8 mouse cellular contexts compared by ENCODE assay signal in genomic region chr4:116824541-116825004, GRCm38 (mm10). TPM values are rescaled to one million over a fixed set of nuclear protein-coding genes. Genes with fewer than 3 reads are reported as not detected.
DNase-seq lines count a peak whose midpoint lies in the region; ATAC-seq and TF ChIP-seq lines count a peak whose summit lies in the region.

No protein-coding gene starts in this region.

- TF ChIP-seq EP300 in ES-Bruce4 (IDR thresholded peaks at IDR 0.05; ENCODE audit: insufficient read depth, low read depth, low read length), result no peak

- H3K27ac ChIP-seq in ES-Bruce4 (ENCODE audit: insufficient read depth, low read length), result peak overlapping the region; percentile 57
- H3K27ac ChIP-seq in forebrain, embryonic 16.5 days (ENCODE audit: low read length), result 0 out of 2 replicates have a peak overlapping the region, but pooled peaks have one; percentile 8
- peak overlapping the region; percentile 93 for H3K27ac ChIP-seq in layer of hippocampus, adult 2 months
- H3K27ac ChIP-seq in lung, embryonic 16.5 days (ENCODE audit: low read length), result peak overlapping the region; percentile 52

- H3K4me1 ChIP-seq in ES-Bruce4 (ENCODE audit: control insufficient read depth, insufficient read depth, low read length), result peaks cover 4% of the 10 kb centered on the region
- H3K4me1 ChIP-seq in forebrain, embryonic 16.5 days (replicated peaks; ENCODE audit: control insufficient read depth, insufficient read depth, low read length), result peaks cover 20% of the 10 kb centered on the region
- H3K4me1 ChIP-seq in lung, embryonic 16.5 days (replicated peaks; ENCODE audit: control insufficient read depth, insufficient read depth, low read length), result peaks cover 13% of the 10 kb centered on the region

- TF ChIP-seq CTCF in ES-Bruce4 (IDR thresholded peaks at IDR 0.05; ENCODE audit: low read depth, low read length), result no peak
- TF ChIP-seq CTCF in layer of hippocampus, adult 2 months (conservative IDR thresholded peaks at IDR 0.05), result no peak

- WGBS in forebrain, embryonic 16.5 days, result 2% methylated on average over 29 of the region's 29 CpGs
- 1% methylated on average over 29 of the region's 29 CpGs for WGBS in lung, embryonic 16.5 days

- TF ChIP-seq POLR2A in ES-Bruce4 (IDR thresholded peaks at IDR 0.05; ENCODE audit: insufficient read depth, low read length), result peak; percentile 42

- peak; percentile 82 to 85 for DNase-seq in cerebellum, adult 18-20 months
- DNase-seq in heart, postnatal 4 days, result peak; percentile 75
- DNase-seq in layer of hippocampus, adult 2 months (ENCODE audit: low spot score in 2 of 2), result peak; percentile 67 to 72
- DNase-seq in ovary, postnatal 10 days (ENCODE audit: low spot score), result peak; percentile 40
- peak; percentile 83 for DNase-seq in thymus, postnatal 0 days (ENCODE audit: low spot score)

- peak; percentile 60 for ATAC-seq in forebrain, embryonic 16.5 days
- ATAC-seq in lung, embryonic 16.5 days (ENCODE audit: low read depth), result peak; percentile 24

- peak overlapping the region; percentile 67 for H3K9ac ChIP-seq in ES-Bruce4 (ENCODE audit: low read depth, poor library complexity, severe bottlenecking)
- peak overlapping the region; percentile 66 for H3K9ac ChIP-seq in forebrain, embryonic 16.5 days (replicated peaks; ENCODE audit: low read depth, low read length)
- peak overlapping the region; percentile 87 for H3K9ac ChIP-seq in lung, embryonic 16.5 days (ENCODE audit: low read length)

- H3K36me3 ChIP-seq in ES-Bruce4 (ENCODE audit: control insufficient read depth, insufficient read depth, low read length, poor library complexity, severe bottlenecking), result no peaks in the 10 kb centered on the region
- no peaks in the 10 kb centered on the region for H3K36me3 ChIP-seq in forebrain, embryonic 16.5 days (ENCODE audit: control insufficient read depth, insufficient read depth)
- no peaks in the 10 kb centered on the region for H3K36me3 ChIP-seq in lung, embryonic 16.5 days (ENCODE audit: control insufficient read depth, insufficient read depth, low read length)

- H3K27me3 ChIP-seq in ES-Bruce4 (ENCODE audit: control insufficient read depth, insufficient read depth, low read length, poor library complexity, severe bottlenecking), result no peaks in the 10 kb centered on the region
- H3K27me3 ChIP-seq in forebrain, embryonic 16.5 days (replicated peaks; ENCODE audit: control insufficient read depth, insufficient read depth, low read length), result peaks cover 8% of the 10 kb centered on the region; the same call in 1 of the 2 replicates
- H3K27me3 ChIP-seq in lung, embryonic 16.5 days (ENCODE audit: control insufficient read depth, insufficient read depth, low read depth, low read length), result peaks cover 12% of the 10 kb centered on the region

- peak overlapping the region; percentile 63 for H3K4me2 ChIP-seq in forebrain, embryonic 16.5 days (ENCODE audit: low read length)
- H3K4me2 ChIP-seq in lung, embryonic 16.5 days (ENCODE audit: low read depth, low read length), result peak overlapping the region; percentile 90

- H3K9me3 ChIP-seq in ES-Bruce4 (replicated peaks; ENCODE audit: control insufficient read depth, insufficient read depth, low read length, poor library complexity, severe bottlenecking), result no peaks in the 10 kb centered on the region
- H3K9me3 ChIP-seq in forebrain, embryonic 16.5 days (ENCODE audit: control insufficient read depth, low read length), result no peaks in the 10 kb centered on the region
- no peaks in the 10 kb centered on the region for H3K9me3 ChIP-seq in lung, embryonic 16.5 days (ENCODE audit: control insufficient read depth, low read length)

- H3K4me3 ChIP-seq in ES-Bruce4 (ENCODE audit: low read depth, low read length), result peak overlapping the region; percentile 65
- peak overlapping the region; percentile 52 for H3K4me3 ChIP-seq in forebrain, embryonic 16.5 days (replicated peaks; ENCODE audit: low read length)
- H3K4me3 ChIP-seq in layer of hippocampus, adult 2 months, result peak overlapping the region; percentile 73
- H3K4me3 ChIP-seq in lung, embryonic 16.5 days (ENCODE audit: low read length), result peak overlapping the region; percentile 74

RNA-seq across cellular contexts. Expression of gene Hpdl, which starts 3.1 kb away (rescaled TPM):
- 3.9 and 4.2 TPM in 2 replicates for polyA plus RNA-seq in ES-Bruce4 (2011; ENCODE audit: insufficient read depth, insufficient read length, low read depth, missing spikeins)
- polyA plus RNA-seq in forebrain, embryonic 16.5 days (2015; fragmentation: Nextera tagmentation; extraction: Ambion mirVana), result 0.48 and 0.52 TPM in 2 replicates
- 1 to 10 TPM; 1.3 to 2.2 TPM for total RNA-seq in heart, postnatal 4 days (2021)
- total RNA-seq in layer of hippocampus, adult 2 months (2021), result 1 to 10 TPM; 6.4 to 6.9 TPM
- polyA plus RNA-seq in lung, embryonic 16.5 days (2015; fragmentation: Nextera tagmentation; extraction: Ambion mirVana), result 0.40 and 0.49 TPM in 2 replicates
- 0.22 and 0.49 TPM in 2 replicates for polyA plus RNA-seq in thymus, postnatal 0 days (2015; fragmentation: Nextera tagmentation; extraction: Ambion mirVana)

RNA-seq across cellular contexts. Expression of gene Mutyh, which starts 17.1 kb away (rescaled TPM):
- polyA plus RNA-seq in ES-Bruce4 (2011; ENCODE audit: insufficient read depth, insufficient read length, low read depth, missing spikeins), result 23.6 and 30.0 TPM in 2 replicates
- polyA plus RNA-seq in forebrain, embryonic 16.5 days (2015; fragmentation: Nextera tagmentation; extraction: Ambion mirVana), result 8.4 and 10.2 TPM in 2 replicates
- total RNA-seq in heart, postnatal 4 days (2021), result 1 to 10 TPM; 4.0 to 4.2 TPM
- total RNA-seq in layer of hippocampus, adult 2 months (2021), result 1 to 10 TPM; 3.1 to 3.2 TPM
- 17.0 and 17.7 TPM in 2 replicates for polyA plus RNA-seq in lung, embryonic 16.5 days (2015; fragmentation: Nextera tagmentation; extraction: Ambion mirVana)
- 18.8 and 22.9 TPM in 2 replicates for polyA plus RNA-seq in thymus, postnatal 0 days (2015; fragmentation: Nextera tagmentation; extraction: Ambion mirVana)

RNA-seq across cellular contexts. Expression of gene Toe1, which starts 17.1 kb away (rescaled TPM):
- 14.9 and 19.2 TPM in 2 replicates for polyA plus RNA-seq in ES-Bruce4 (2011; ENCODE audit: insufficient read depth, insufficient read length, low read depth, missing spikeins)
- polyA plus RNA-seq in forebrain, embryonic 16.5 days (2015; fragmentation: Nextera tagmentation; extraction: Ambion mirVana), result 32.6 and 36.7 TPM in 2 replicates
- total RNA-seq in heart, postnatal 4 days (2021), result 10 to 100 TPM; 13.3 to 15.4 TPM
- 10 to 100 TPM; 14.0 to 16.2 TPM for total RNA-seq in layer of hippocampus, adult 2 months (2021)
- polyA plus RNA-seq in lung, embryonic 16.5 days (2015; fragmentation: Nextera tagmentation; extraction: Ambion mirVana), result 35.2 and 36.5 TPM in 2 replicates
- 39.2 and 39.6 TPM in 2 replicates for polyA plus RNA-seq in thymus, postnatal 0 days (2015; fragmentation: Nextera tagmentation; extraction: Ambion mirVana)

RNA-seq across cellular contexts. Expression of gene Zswim5, which starts 52.6 kb away (rescaled TPM):
- 2.1 and 2.5 TPM in 2 replicates for polyA plus RNA-seq in ES-Bruce4 (2011; ENCODE audit: insufficient read depth, insufficient read length, low read depth, missing spikeins)
- polyA plus RNA-seq in forebrain, embryonic 16.5 days (2015; fragmentation: Nextera tagmentation; extraction: Ambion mirVana), result 8.8 and 9.1 TPM in 2 replicates
- total RNA-seq in heart, postnatal 4 days (2021), result 1 to 10 TPM; 2.1 to 2.4 TPM
- total RNA-seq in layer of hippocampus, adult 2 months (2021), result 10 to 100 TPM; 15.6 to 17.1 TPM
- polyA plus RNA-seq in lung, embryonic 16.5 days (2015; fragmentation: Nextera tagmentation; extraction: Ambion mirVana), result 0.40 and 0.70 TPM in 2 replicates
- polyA plus RNA-seq in thymus, postnatal 0 days (2015; fragmentation: Nextera tagmentation; extraction: Ambion mirVana), result 0.04 and 0.09 TPM in 2 replicates

Comparison
In these comparisons a context has a peak if more than half of its experiments do, and no peak if none do; other contexts are left out.
1. Peak in every context shown above with its lines: DNase-seq, ATAC-seq, H3K4me3 ChIP-seq and H3K27ac ChIP-seq.
2. H3K27ac ChIP-seq: peak in every context shown above with its lines; median percentile 93 in layer of hippocampus, adult 2 months; 57 in ES-Bruce4; 52 in lung, embryonic 16.5 days; 8 in forebrain, embryonic 16.5 days.